Mouse (Mus musculus): Measurements from ENCODE around the gene Col8a2. TPM values are rescaled to one million over a fixed set of nuclear protein-coding genes. Genes with fewer than 3 reads are reported as not detected.

Col8a2 gene
- 0.58 and 1.0 TPM in 2 replicates for polyA plus RNA-seq (2012; ENCODE audit: low replicate concordance)

DNA sequence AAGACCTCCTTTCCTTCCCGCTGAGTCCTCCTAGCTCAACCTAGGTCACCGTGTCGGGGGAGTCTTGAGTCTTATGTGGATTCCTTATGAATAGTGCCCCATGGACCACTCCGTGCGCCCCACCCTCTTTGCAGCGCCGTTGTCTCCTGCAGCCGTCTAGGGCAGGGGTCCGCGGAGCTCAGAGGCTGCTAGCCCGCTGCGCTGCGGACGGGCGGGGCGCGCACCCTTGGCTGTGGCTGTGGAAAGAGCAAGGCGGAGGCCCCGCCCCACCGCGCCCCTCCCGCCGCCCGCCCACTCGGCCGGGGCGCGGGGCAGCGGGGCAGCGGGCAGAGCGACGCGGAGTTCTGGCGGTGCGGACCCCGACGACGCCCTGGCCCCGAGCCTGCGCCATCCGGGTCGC is at the start of gene Col8a2:
Gene Col8a2 (plus strand): TSS at position 302 of the 400 bp plus-strand sequence.

GRCm38 (mm10) chr4:126256131-126256791 is 30.3 kb upstream of the Col8a2 start, which contains the start of gene Map7d1:
Map7d1 (minus strand) TSS chr4:126256343.

DNA sequence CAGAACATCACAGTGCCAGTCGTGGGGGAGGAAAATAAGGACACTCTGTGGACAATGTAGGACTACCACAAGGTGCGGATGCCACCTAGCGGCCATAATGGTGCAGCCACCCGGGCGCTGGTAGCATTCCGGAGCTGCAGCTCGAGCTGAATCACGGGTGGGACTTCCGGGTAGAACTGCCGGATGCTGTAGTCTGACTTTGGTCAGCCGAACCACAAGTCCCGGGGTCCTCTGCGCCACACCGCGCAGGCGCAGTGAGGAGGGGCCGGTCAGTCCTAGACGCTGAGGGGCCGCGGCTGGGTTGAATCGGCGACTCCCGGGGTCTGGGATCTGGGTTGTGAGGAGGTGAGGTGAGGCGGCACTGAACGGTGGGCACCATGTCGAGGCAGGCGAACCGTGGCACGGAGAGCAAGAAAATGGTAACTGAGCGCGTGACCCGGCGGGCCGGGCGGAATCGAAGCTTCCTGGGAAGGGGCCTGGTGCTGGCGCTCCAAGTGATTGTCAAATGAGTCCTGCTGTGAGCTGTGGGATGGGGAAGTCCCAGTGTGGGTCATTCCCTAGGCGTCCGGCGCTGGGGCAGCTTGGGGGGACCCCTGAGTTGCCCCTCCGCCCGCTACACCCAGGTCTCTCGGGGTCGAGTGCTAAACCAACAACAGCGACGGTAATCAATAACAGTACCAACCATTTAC is 24.3 kb upstream of the Col8a2 start, which contains the start of gene Trappc3:
Gene Trappc3 (plus strand): TSS at position 207 of the 689 bp plus-strand sequence.

GRCm38 (mm10) chr4:126321111-126321853 is 34.7 kb downstream of the Col8a2 start, which contains the start of gene Adprhl2:
Adprhl2 (minus strand) TSS chr4:126321703.

DNA sequence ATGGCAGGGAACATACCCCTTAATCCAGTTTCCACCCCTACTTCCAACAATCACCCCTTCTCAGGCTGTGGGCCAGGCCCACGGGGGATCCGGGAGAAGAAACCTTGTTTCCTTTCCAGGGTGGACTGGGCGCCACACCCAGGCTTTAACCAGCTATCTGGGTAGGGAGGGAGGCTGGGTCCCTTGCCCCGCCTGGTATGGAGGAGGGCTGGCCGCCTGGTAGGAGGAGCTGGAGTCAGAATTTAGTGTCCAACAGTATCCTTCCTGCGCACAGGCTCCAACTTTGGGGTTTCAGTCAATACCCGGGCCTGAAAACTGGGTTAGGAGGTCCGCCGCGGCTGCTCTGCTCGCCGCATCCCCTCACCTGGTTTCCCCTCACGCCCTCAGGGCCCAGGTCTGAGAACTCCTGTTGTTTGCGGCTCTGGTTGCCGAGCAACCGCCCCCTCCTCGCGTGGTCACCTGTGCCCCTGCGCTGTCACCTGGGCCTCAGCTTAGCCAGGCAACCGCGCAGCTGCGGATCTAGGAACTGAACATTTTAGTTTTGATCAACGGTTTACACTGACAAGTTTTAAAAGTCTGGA is 38.8 kb downstream of the Col8a2 start, which contains the start of gene Tekt2:
Gene Tekt2 (minus strand): TSS at position 408 of the 581 bp plus-strand sequence.

Other genes starting within 250 kb of the Col8a2 start
- 89.6 and 141 TPM in 2 replicates for gene Mrps15, start 239.9 kb upstream of the Col8a2 start, polyA plus RNA-seq (2012; ENCODE audit: low replicate concordance)
- gene Oscp1, start 228.2 kb upstream of the Col8a2 start, polyA plus RNA-seq (2012; ENCODE audit: low replicate concordance), result 0.03 and 0.62 TPM in 2 replicates
- gene Lsm10, start 190.2 kb upstream of the Col8a2 start, polyA plus RNA-seq (2012; ENCODE audit: low replicate concordance), result 8.6 and 12.8 TPM in 2 replicates
- 72.3 and 85.9 TPM in 2 replicates for gene Stk40, start 182.8 kb upstream of the Col8a2 start, polyA plus RNA-seq (2012; ENCODE audit: low replicate concordance)
- gene Eva1b, start 139.0 kb upstream of the Col8a2 start, polyA plus RNA-seq (2012; ENCODE audit: low replicate concordance), result 25.6 and 64.1 TPM in 2 replicates
- gene Sh3d21, start 123.3 kb upstream of the Col8a2 start, polyA plus RNA-seq (2012; ENCODE audit: low replicate concordance), result 0.44 and 0.50 TPM in 2 replicates
- gene Thrap3, start 84.0 kb upstream of the Col8a2 start, polyA plus RNA-seq (2012; ENCODE audit: low replicate concordance), result 107 and 126 TPM in 2 replicates
- 157 and 554 TPM in 2 replicates for gene Map7d1, start 30.4 kb upstream of the Col8a2 start, polyA plus RNA-seq (2012; ENCODE audit: low replicate concordance)
- gene Trappc3, start 24.5 kb upstream of the Col8a2 start, polyA plus RNA-seq (2012; ENCODE audit: low replicate concordance), result 27.3 and 28.0 TPM in 2 replicates
- gene Adprhl2, start 34.9 kb downstream of the Col8a2 start, polyA plus RNA-seq (2012; ENCODE audit: low replicate concordance), result 46.3 and 51.9 TPM in 2 replicates
- not detected in 2 replicates for gene Tekt2, start 38.9 kb downstream of the Col8a2 start, polyA plus RNA-seq (2012; ENCODE audit: low replicate concordance)
- gene Ago3, start 142.8 kb downstream of the Col8a2 start, polyA plus RNA-seq (2012; ENCODE audit: low replicate concordance), result 9.3 and 11.9 TPM in 2 replicates
- gene Ago1, start 181.8 kb downstream of the Col8a2 start, polyA plus RNA-seq (2012; ENCODE audit: low replicate concordance), result 10.9 and 20.0 TPM in 2 replicates
- gene Ago4, start 246.7 kb downstream of the Col8a2 start, polyA plus RNA-seq (2012; ENCODE audit: low replicate concordance), result 0.85 and 1.6 TPM in 2 replicates